In genomic region chr1:179207180-179207741, GRCm38 (mm10) we compare ENCODE assay signal across 15 mouse cellular contexts.
"Had no signal": no experiment of that assay in that cellular context is flagged by ENCODE, and none has a peak within 500 bp of the region (broad histone marks: within the 10 kb centered on the region; RNA-seq: fewer than 3 reads in every experiment).

No protein-coding gene starts in this region.

- H3K4me1 ChIP-seq: liver, embryonic 13.5 days; lung, embryonic 15.5 days had no signal

- ATAC-seq: intestine, embryonic 15.5 days; liver, postnatal 0 days had no signal

- H3K27me3 ChIP-seq: intestine, embryonic 15.5 days; liver, embryonic 13.5 days; lung, embryonic 15.5 days had no signal

- DNase-seq: kidney, adult 18-20 months; kidney, postnatal 25 days; liver; liver, embryonic 13.5 days; liver, postnatal 0 days; lung, postnatal 14 days; right cerebral cortex, adult 18-20 months; right cerebral cortex, postnatal 25 days; thymus, postnatal 36 days had no signal

- H3K27ac ChIP-seq: intestine, embryonic 15.5 days; left cerebral cortex, adult 2 months; liver, embryonic 13.5 days; lung, embryonic 15.5 days; macrophage had no signal

- H3K9ac ChIP-seq: intestine, embryonic 15.5 days; liver, embryonic 13.5 days; liver, postnatal 0 days; lung, embryonic 15.5 days had no signal

- H3K9me3 ChIP-seq: intestine, embryonic 15.5 days; liver, embryonic 13.5 days; lung, embryonic 15.5 days; megakaryocyte, embryonic 14.5 days had no signal

- H3K36me3 ChIP-seq: intestine, embryonic 15.5 days; liver, embryonic 13.5 days; lung, embryonic 15.5 days had no signal

- H3K4me3 ChIP-seq: intestine, embryonic 15.5 days; left cerebral cortex, adult 2 months; liver, embryonic 13.5 days; lung, embryonic 15.5 days; megakaryocyte, embryonic 14.5 days had no signal

- H3K4me2 ChIP-seq: intestine, embryonic 15.5 days; liver, embryonic 13.5 days; lung, embryonic 15.5 days; midbrain, embryonic 11.5 days had no signal
